Mouse (Mus musculus): ENCODE results near the gene Mapk8ip3.

DNA sequence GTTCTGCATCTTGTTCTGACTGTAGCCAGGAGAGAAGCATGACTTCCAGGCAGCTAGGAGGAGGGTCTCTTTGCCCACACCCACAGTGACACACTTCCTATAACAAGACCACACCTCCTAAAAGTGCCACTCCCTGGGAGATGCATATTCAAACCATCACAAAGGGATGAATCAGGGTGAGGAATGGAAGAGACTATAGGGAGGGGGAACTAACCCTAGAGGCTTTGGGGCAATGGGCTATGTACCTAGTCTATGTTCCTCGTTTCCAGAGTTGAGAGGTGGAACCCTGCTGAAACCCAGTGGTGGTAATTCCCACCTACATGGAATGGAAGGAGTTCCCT lies 62.4 kb downstream of the Mapk8ip3 start:
- no peak for TF ChIP-seq POLR2A (IDR thresholded peaks at IDR 0.05; ENCODE audit: low read depth, low read length)
- no peak for TF ChIP-seq CTCF (IDR thresholded peaks at IDR 0.05; ENCODE audit: borderline replicate concordance, insufficient read depth, low read length)
